Mouse (Mus musculus): Measurements from ENCODE around the gene Iqcc.

- TF ChIP-seq CTCF (IDR thresholded peaks at IDR 0.05; ENCODE audit: low read depth) (no peak), EP300 (optimal IDR thresholded peaks at IDR 0.05) (no peak)
Measured at GRCm38 (mm10) chr4:129578466-129578865, 40.4 kb downstream of the Iqcc start, which contains the start of gene Fam167b.
